Mouse (Mus musculus) embryo, embryonic 11 days (tissue): ENCODE measurements at regions not wholly inside any gene's neighbourhood (a gene's known extent, or its start where the extent isn't known, plus 50 kb on each side); places are given as distances from the start of the nearest gene placed in this dataset.

Source experiments
- DNase-seq: peaks from one replicate; pipeline ENCODE4 v3.0.0-alpha.2; 2015

DNA sequence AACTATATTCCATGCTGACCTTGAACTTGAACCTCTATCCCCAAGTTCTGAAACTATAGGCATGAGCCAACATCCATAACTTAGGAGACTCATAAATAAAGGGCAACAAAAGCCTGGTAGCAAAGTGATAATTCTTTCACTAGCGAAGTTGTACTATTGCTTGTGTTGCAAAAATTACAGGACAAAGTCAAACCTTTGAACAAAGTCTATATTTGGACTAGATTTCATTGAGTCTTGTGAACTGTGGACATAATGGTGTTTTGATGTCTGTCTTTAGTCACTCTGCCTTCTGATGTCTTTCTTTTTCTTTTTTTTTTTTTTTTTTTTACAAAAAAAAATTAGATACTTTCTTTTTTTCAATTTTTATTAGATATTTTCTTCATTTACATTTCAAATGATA is 594.5 kb downstream of the Etv1 start:
- no peak for DNase-seq
